Mouse (Mus musculus) bone marrow, adult 2 months (tissue): ENCODE data around the gene Cradd.

Source experiments
- CTCF ChIP-seq: fragments of 200-500 bp; IDR thresholded peaks from 2 replicates; pipeline ENCODE4 v1.5.1; 2011; ENCODE audit warnings: low read length, control low read depth; ENCODE audit not compliant: control insufficient read depth, insufficient read depth
- POLR2A ChIP-seq: fragments of 200-500 bp; IDR thresholded peaks from 2 replicates; pipeline ENCODE4 v1.6.1; 2011; ENCODE audit warnings: low read depth, mild to moderate bottlenecking, control low read depth, low read length, borderline replicate concordance; ENCODE audit not compliant: control insufficient read depth

DNA sequence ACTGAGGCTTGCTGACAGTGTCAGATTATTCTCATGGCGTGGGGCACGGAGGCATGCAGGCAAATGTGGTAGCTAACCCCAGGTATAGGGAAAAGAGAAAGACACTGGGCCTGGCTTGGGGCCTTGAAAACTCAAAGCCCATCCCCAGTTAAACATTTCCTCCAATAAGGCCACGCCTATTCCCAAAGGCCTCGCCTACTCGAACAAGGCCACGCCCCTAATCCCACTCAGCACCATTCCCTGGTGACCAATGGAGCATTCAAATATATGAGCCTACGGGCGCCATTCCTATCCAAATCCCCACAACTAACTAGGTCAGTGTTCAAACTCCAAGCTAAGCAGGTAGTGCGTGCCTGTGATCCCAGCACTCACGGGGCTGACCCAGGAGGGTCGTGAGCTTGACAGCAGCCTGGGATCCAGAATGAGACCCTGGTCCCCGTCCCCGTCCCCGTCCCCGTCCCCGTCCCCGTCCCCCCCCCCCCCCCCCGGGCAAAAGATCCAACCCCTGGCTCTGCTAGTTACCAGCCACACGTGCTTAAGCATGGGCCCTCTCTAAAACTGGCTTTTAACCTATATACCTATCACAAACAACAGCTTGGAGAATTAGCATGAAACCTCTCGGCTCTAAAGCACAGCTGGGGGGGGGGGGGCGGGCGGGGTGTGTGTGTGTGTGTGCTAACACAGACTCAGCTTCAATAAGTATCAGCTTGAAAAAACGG is 78.8 kb downstream of the Cradd start:
- TF ChIP-seq CTCF (no peak), POLR2A (no peak)
